Mouse (Mus musculus): ENCODE data around the gene Hipk2.

Gene Hipk2

GRCm38 (mm10) chr6:38867291-38867690 lies 8.7 kb downstream of the Hipk2 start:
- DNase-seq (ENCODE audit: low spot score): no peak

- no peak for DNase-seq (ENCODE audit: low spot score)
Observed at GRCm38 (mm10) chr6:38866761-38867160, 9.2 kb downstream of the Hipk2 start.

GRCm38 (mm10) chr6:38866357-38866756 lies 9.6 kb downstream of the Hipk2 start:
- DNase-seq (ENCODE audit: low spot score): no peak

DNA sequence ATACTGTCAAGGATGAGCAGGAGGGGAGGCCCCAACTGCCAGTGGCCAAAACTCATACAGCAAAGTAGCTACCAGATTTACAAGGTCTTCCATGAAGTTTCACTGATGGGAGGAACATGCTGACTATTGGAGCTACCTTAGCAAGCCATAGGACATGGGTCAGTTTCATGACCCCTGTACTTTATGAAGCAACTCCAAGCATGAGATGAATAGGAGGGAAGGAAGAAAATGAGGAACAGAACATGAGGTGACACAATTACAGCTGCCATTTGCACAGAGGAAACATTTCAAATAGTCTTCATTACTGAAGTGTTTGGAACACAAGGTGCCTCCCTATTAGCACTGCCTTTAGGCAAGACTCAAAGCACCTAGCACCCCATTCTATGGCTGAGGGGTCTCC lies 10.2 kb downstream of the Hipk2 start:
- no peak for DNase-seq (ENCODE audit: low spot score)

DNA sequence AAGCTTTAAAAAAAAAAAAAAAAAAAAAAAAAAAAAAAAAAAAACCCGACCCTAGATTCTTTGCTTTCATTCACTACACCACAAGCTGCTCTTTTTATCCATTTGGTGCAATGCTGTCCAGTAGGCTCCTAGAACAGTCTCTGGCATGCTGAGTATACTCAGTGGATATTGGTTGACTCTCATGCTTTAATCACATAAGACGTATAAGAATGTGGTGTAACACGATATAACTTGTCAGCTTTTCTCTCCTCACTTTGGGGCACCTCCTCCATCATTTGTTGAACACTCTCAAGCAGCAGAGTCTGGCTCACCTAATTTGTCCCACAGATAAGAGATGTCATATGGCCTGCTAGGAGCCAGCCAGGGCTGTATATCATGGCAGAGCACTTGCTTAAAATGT lies 12.4 kb downstream of the Hipk2 start:
- no peak for DNase-seq (ENCODE audit: low spot score)

DNA sequence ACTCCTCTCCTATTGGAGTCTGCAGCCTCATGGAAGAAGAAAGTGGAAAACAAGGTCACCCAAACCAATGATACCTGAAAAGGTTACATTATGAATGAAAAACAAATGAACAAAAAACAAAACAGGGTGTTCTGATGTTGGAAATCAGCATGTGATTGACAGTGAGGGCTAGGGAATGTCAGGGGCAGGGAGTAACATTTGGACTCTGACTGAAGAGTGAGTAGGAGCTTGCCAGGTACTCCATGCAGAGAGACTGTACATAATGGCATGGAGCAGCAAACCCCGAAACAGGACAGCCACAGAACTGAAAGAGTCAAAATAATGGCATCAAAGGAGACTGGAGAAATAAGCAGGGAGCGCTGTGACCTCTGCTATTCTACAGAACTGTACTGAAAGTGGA lies 15.7 kb downstream of the Hipk2 start:
- no peak for DNase-seq (ENCODE audit: low spot score)

GRCm38 (mm10) chr6:38859819-38860218 lies 16.1 kb downstream of the Hipk2 start:
- DNase-seq (ENCODE audit: low spot score): no peak

GRCm38 (mm10) chr6:38853561-38853992 lies 22.4 kb downstream of the Hipk2 start:
- DNase-seq (ENCODE audit: low spot score): no peak

DNA sequence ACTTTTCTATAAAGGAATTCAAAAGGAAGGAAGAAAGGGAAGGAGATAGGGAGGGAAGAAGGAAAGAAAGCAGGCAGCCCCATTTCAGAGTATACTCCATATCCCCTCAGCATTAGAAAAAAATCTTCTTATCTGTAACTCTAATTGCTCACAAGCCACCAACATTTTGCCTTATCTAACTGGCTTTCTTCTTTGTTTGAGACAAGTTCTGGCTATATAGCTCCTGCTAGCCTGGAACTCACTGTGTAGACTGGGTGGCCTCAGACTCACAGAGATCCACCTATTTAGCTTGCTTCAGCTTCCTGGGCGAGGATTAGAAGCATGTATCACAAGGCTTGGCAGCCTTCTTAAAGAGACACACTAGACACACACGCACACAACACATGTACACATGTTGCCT lies 24.2 kb downstream of the Hipk2 start:
- no peak for DNase-seq (ENCODE audit: low spot score)

GRCm38 (mm10) chr6:38850715-38851259 lies 25.2 kb downstream of the Hipk2 start:
- DNase-seq (ENCODE audit: low spot score): no peak

GRCm38 (mm10) chr6:38847958-38848910 lies 27.7 kb downstream of the Hipk2 start:
- DNase-seq (ENCODE audit: low spot score): no peak

- no peak for DNase-seq (ENCODE audit: low spot score)
Observed at GRCm38 (mm10) chr6:38847447-38847846, 28.5 kb downstream of the Hipk2 start.

GRCm38 (mm10) chr6:38846330-38847195 lies 29.4 kb downstream of the Hipk2 start:
- DNase-seq (ENCODE audit: low spot score): no peak

GRCm38 (mm10) chr6:38845876-38846275 lies 30.1 kb downstream of the Hipk2 start:
- DNase-seq (ENCODE audit: low spot score): no peak

- no peak for DNase-seq (ENCODE audit: low spot score)
Observed at GRCm38 (mm10) chr6:38845117-38845516, 30.8 kb downstream of the Hipk2 start.

DNA sequence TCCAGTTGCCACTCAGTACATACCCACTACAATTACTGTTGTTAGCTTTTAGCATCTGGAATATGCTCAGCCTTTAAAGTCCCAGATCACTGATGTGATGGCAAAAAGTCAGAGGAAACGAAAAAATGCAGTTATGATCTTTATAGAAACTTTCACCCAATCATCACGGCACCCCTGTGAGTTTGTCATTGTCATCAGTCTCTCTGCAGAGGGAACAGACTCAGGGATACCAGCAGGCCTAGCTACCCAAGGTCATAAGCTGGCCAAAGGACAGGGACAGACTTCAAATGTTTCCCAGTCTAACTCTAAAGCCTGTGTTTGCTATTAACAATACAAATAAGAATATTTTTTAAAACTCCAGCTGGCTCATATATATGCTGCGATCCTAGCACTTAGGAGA lies 34.4 kb downstream of the Hipk2 start:
- DNase-seq (ENCODE audit: low spot score): no peak

DNA sequence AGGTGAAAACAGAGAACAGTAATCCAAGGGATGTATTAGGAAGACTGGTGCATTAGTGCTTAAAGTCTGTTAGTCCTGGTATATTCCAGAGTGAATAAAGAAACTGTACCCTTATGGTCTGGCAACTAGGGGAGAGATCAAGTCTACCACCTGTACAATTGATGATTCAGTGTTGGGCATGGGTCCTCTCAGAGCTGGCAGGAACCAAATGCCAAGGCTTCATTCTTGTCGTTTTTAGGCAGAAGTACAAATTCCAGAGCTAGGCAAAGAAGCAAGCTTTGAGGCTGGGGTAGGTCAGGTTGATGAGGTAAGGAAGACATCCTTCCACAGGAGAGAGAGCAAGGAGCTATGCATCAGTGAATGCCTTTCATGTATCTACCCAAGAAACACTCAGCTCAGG lies 35.2 kb downstream of the Hipk2 start:
- no peak for DNase-seq (ENCODE audit: low spot score)

GRCm38 (mm10) chr6:38840380-38840779 lies 35.6 kb downstream of the Hipk2 start:
- DNase-seq (ENCODE audit: low spot score): no peak

- no peak for DNase-seq (ENCODE audit: low spot score)
Observed at GRCm38 (mm10) chr6:38839891-38840290, 36.1 kb downstream of the Hipk2 start.

DNA sequence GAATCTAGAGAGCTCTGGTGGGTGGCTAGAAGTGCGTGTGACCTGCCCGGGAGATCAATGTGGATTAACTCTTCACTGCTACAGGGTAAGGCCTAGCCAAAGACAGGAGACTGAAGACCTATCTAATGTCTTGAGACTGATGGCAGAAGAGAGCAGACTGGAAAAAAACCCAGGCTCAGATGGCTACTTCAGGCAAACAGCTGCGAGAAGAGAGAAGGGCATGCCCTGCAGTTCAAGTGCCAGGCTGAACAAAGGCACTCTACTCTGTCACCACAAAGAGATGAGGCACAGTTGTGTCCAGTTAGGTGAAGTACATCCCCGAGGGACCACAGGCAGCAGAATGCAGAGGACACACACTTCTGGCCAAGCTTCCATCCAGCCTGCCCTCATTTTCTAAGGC lies 37.9 kb downstream of the Hipk2 start:
- DNase-seq (ENCODE audit: low spot score): no peak

GRCm38 (mm10) chr6:38835217-38835616 lies 40.7 kb downstream of the Hipk2 start:
- no peak for DNase-seq (ENCODE audit: low spot score)

DNA sequence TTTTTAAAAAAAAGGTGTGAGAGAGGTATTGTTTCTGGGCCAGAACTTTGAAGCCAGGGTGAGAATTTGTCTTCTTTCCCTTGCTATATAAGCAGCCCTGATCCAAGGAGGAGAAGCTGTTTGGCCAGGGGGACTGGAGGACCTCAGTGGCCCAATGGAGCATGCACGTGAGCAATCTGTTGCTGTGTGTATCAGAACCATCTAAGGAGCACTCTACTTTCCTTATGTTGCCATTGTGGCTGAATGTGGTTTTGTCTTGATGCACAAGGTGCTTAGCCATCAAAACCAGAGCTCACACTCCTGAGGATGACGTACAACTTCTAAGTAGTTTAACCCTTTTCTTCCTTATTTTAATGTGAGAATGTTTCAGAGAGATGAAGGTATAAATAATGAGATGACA lies 41.2 kb downstream of the Hipk2 start:
- DNase-seq (ENCODE audit: low spot score): no peak

DNA sequence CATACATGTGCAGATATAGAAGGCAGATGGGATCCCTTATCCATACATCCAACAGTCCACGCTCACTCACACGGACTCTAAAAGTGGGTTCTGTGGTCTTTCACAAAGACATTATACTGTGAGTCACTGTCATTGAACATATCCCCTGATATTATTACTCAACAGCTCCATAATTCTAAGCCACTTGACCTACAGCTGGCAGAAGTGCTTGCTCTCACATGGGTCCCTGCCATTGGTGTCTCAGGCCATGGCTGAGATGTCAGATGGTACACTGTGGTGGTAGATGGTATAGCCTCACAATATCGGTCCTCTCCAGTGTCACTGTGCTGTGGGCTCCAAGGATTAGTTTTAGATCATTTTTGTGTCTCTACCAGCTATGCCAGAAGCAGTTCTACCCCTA lies 42.2 kb downstream of the Hipk2 start:
- DNase-seq (ENCODE audit: low spot score): no peak
